Mouse (Mus musculus) layer of hippocampus, postnatal 36 days (tissue): Measurements from ENCODE around the gene Cep112. TPM values are rescaled to one million over a fixed set of nuclear protein-coding genes. Genes with fewer than 3 reads are reported as not detected.
A peak's percentile ranks its signal among the peaks of the same experiment; 100 is the strongest.

ENCODE experiments used
- DNase-seq, 2 experiments: peaks; one replicate each; pipeline ENCODE4 v3.0.0; 2022
- total RNA-seq, 2 experiments: library from RNA; stranded (reverse); gene quantifications; 2 replicates each; pipeline ENCODE4 v1.2.3; 2021

The Cep112 gene
- total RNA-seq, 2 experiments from 2014 or later, result 22.4 to 27.4 TPM

GRCm38 (mm10) chr11:108880546-108880945 is 455.6 kb downstream of the Cep112 start:
- DNase-seq, result no peak

GRCm38 (mm10) chr11:108881662-108882061 is 456.7 kb downstream of the Cep112 start:
- no peak for DNase-seq

- DNase-seq, result no peak
These were observed 460.4 kb downstream of the Cep112 start for GRCm38 (mm10) chr11:108885276-108885896.

- no peak for DNase-seq
These were observed 461.1 kb downstream of the Cep112 start for GRCm38 (mm10) chr11:108886060-108886459.

GRCm38 (mm10) chr11:108889121-108889520 is 464.1 kb downstream of the Cep112 start:
- peak; percentile 19 to 28 for DNase-seq

GRCm38 (mm10) chr11:108890544-108890943 is 465.6 kb downstream of the Cep112 start:
- DNase-seq, result no peak

- DNase-seq, result no peak
These were observed 466.3 kb downstream of the Cep112 start for GRCm38 (mm10) chr11:108891111-108891870.

GRCm38 (mm10) chr11:108891871-108892380 is 466.9 kb downstream of the Cep112 start:
- DNase-seq, result no peak

GRCm38 (mm10) chr11:108892406-108892805 is 467.4 kb downstream of the Cep112 start:
- no peak for DNase-seq

- no peak for DNase-seq
These were observed 468.3 kb downstream of the Cep112 start for GRCm38 (mm10) chr11:108893232-108893790.

GRCm38 (mm10) chr11:108893855-108894510 is 469.0 kb downstream of the Cep112 start:
- DNase-seq, result no peak

GRCm38 (mm10) chr11:108897034-108897433 is 472.0 kb downstream of the Cep112 start:
- no peak for DNase-seq

- DNase-seq, result no peak
These were observed 473.1 kb downstream of the Cep112 start for GRCm38 (mm10) chr11:108898063-108898462.

- no peak for DNase-seq
These were observed 473.5 kb downstream of the Cep112 start for GRCm38 (mm10) chr11:108898483-108898882.

GRCm38 (mm10) chr11:108900718-108901488 is 475.9 kb downstream of the Cep112 start:
- peak; percentile 27 to 74 for DNase-seq

- peak; percentile 45 to 50 for DNase-seq
These were observed 476.7 kb downstream of the Cep112 start for GRCm38 (mm10) chr11:108901670-108902069.

- DNase-seq, result no peak
These were observed 477.3 kb downstream of the Cep112 start for GRCm38 (mm10) chr11:108902303-108902702.

GRCm38 (mm10) chr11:108906590-108907254 is 481.7 kb downstream of the Cep112 start:
- no peak for DNase-seq

- DNase-seq, result no peak
These were observed 484.6 kb downstream of the Cep112 start for GRCm38 (mm10) chr11:108909396-108910195.
